Mouse (Mus musculus) G1E (cell line): Measurements from ENCODE around the gene St6galnac6.

Source experiments
- CTCF ChIP-seq: IDR thresholded peaks from 2 replicates; pipeline ENCODE4 v1.5.1; 2012; ENCODE audit warnings: low read depth, low read length, inconsistent platforms, mixed read lengths
- GATA1 ChIP-seq: IDR thresholded peaks from 2 replicates; pipeline ENCODE4 v1.6.1; 2012; ENCODE audit warnings: borderline replicate concordance, low read length, inconsistent platforms, mixed read lengths
- GATA2 ChIP-seq: IDR thresholded peaks from 2 replicates; pipeline ENCODE4 v1.6.1; 2012; ENCODE audit warnings: low read depth, low read length, inconsistent platforms, borderline replicate concordance
- POLR2AphosphoS5 ChIP-seq: IDR thresholded peaks from 2 replicates; pipeline ENCODE4 v1.6.1; 2012; ENCODE audit warnings: low read depth, low read length, inconsistent platforms; ENCODE audit not compliant: insufficient replicate concordance
- TAL1 ChIP-seq: conservative IDR thresholded peaks from 2 replicates; pipeline ENCODE4 v1.6.1; 2012; ENCODE audit warnings: low read depth, low read length, inconsistent platforms, mixed read lengths

GRCm38 (mm10) chr2:32607262-32607947 lies 7.9 kb downstream of the St6galnac6 start:
- TF ChIP-seq CTCF (no peak), TAL1 (no peak), GATA1 (no peak), POLR2AphosphoS5 (no peak), GATA2 (no peak)
